Mouse (Mus musculus) thymus, adult 2 months (tissue): Measurements from ENCODE around the gene Cd68.

Experiments
- CTCF ChIP-seq: fragments of 200-500 bp; IDR thresholded peaks from 2 replicates; pipeline ENCODE4 v1.5.1; 2012; ENCODE audit warnings: mild to moderate bottlenecking, control low read depth, low read length, moderate library complexity, borderline replicate concordance; ENCODE audit not compliant: control insufficient read depth, poor library complexity, insufficient read depth; ENCODE audit errors: extremely low read depth
- POLR2A ChIP-seq: fragments of 200-500 bp; IDR thresholded peaks from 2 replicates; pipeline ENCODE4 v1.6.1; 2012; ENCODE audit warnings: mild to moderate bottlenecking, low read length, control low read depth, moderate library complexity; ENCODE audit not compliant: control insufficient read depth, poor library complexity, insufficient read depth; ENCODE audit errors: extremely low read depth

- TF ChIP-seq POLR2A (no peak), CTCF (no peak)
These were observed 47.2 kb upstream of the Cd68 start for GRCm38 (mm10) chr11:69712954-69713672.
